Mouse (Mus musculus): ENCODE measurements around the gene Abcc4.

- TF ChIP-seq POLR2A (IDR thresholded peaks at IDR 0.05; ENCODE audit: borderline replicate concordance, extremely low read depth, low read depth, low read length) (no peak), CTCF (IDR thresholded peaks at IDR 0.05; ENCODE audit: insufficient read depth, low read length) (no peak)
Observed at GRCm38 (mm10) chr14:118507829-118508228, 198.2 kb downstream of the Abcc4 start.

Measured in lung, adult 2 months (tissue).